Mouse (Mus musculus): ENCODE measurements around the gene Rnaseh2a. TPM values are rescaled to one million over a fixed set of nuclear protein-coding genes. Genes with fewer than 3 reads are reported as not detected.

Gene Rnaseh2a
- polyA plus RNA-seq, 1 experiment from 2014 or later: 47.9 TPM

- peaks cover 16% of the 10 kb centered on the region for H3K36me3 ChIP-seq (ENCODE audit: control insufficient read depth, insufficient read depth, low read length)
- H3K9ac ChIP-seq (ENCODE audit: low read depth, low read length): no peak overlapping the region
- H3K27ac ChIP-seq (ENCODE audit: low read length): no peak overlapping the region
- peaks cover 48% of the 10 kb centered on the region for H3K4me1 ChIP-seq (ENCODE audit: control insufficient read depth, insufficient read depth, low read length)
- 61% methylated on average over 4 of the region's 4 CpGs for WGBS
- H3K4me3 ChIP-seq (ENCODE audit: low read depth, low read length): no peak overlapping the region
- H3K4me2 ChIP-seq (ENCODE audit: low read length): no peak overlapping the region
- H3K27me3 ChIP-seq (ENCODE audit: control insufficient read depth, insufficient read depth, low read depth, low read length): 0 out of 2 replicates have a peak, but pooled peaks cover 3% of the 10 kb centered on the region
- 0 out of 2 replicates have a peak, but pooled peaks have one; percentile 3 for ATAC-seq
- no peaks in the 10 kb centered on the region for H3K9me3 ChIP-seq (replicated peaks; ENCODE audit: control insufficient read depth, low read length, poor library complexity, severe bottlenecking)
Observed at GRCm38 (mm10) chr8:84973803-84974542, 4.4 kb upstream of the Rnaseh2a start.

GRCm38 (mm10) chr8:84973079-84973478, 3.5 kb upstream of the Rnaseh2a start:
- no peak overlapping the region for H3K4me2 ChIP-seq (ENCODE audit: low read length)
- no peak for ATAC-seq
- H3K36me3 ChIP-seq (ENCODE audit: control insufficient read depth, insufficient read depth, low read length): peaks cover 16% of the 10 kb centered on the region
- WGBS: 89% methylated on average over 1 of the region's 1 CpGs
- peaks cover 48% of the 10 kb centered on the region for H3K4me1 ChIP-seq (ENCODE audit: control insufficient read depth, insufficient read depth, low read length)
- no peak overlapping the region for H3K27ac ChIP-seq (ENCODE audit: low read length)
- no peak overlapping the region for H3K9ac ChIP-seq (ENCODE audit: low read depth, low read length)
- H3K27me3 ChIP-seq (ENCODE audit: control insufficient read depth, insufficient read depth, low read depth, low read length): 0 out of 2 replicates have a peak, but pooled peaks cover 3% of the 10 kb centered on the region
- no peaks in the 10 kb centered on the region for H3K9me3 ChIP-seq (replicated peaks; ENCODE audit: control insufficient read depth, low read length, poor library complexity, severe bottlenecking)
- no peak overlapping the region for H3K4me3 ChIP-seq (ENCODE audit: low read depth, low read length)

GRCm38 (mm10) chr8:84970913-84971312, 1.3 kb upstream of the Rnaseh2a start:
- Histone ChIP-seq H3K9me3 (replicated peaks; ENCODE audit: control insufficient read depth, low read length, poor library complexity, severe bottlenecking) (no peaks in the 10 kb centered on the region), H3K4me2 (ENCODE audit: low read length) (peak overlapping the region; percentile 97), H3K4me3 (ENCODE audit: low read depth, low read length) (peak overlapping the region; percentile 82), H3K9ac (ENCODE audit: low read depth, low read length) (peak overlapping the region; percentile 96), H3K36me3 (ENCODE audit: control insufficient read depth, insufficient read depth, low read length) (peaks cover 16% of the 10 kb centered on the region), H3K27me3 (ENCODE audit: control insufficient read depth, insufficient read depth, low read depth, low read length) (no peaks in the 10 kb centered on the region), H3K4me1 (ENCODE audit: control insufficient read depth, insufficient read depth, low read length) (peaks cover 29% of the 10 kb centered on the region), H3K27ac (ENCODE audit: low read length) (no peak overlapping the region)
- no peak for ATAC-seq
- WGBS: 58% methylated on average over 5 of the region's 5 CpGs

DNA sequence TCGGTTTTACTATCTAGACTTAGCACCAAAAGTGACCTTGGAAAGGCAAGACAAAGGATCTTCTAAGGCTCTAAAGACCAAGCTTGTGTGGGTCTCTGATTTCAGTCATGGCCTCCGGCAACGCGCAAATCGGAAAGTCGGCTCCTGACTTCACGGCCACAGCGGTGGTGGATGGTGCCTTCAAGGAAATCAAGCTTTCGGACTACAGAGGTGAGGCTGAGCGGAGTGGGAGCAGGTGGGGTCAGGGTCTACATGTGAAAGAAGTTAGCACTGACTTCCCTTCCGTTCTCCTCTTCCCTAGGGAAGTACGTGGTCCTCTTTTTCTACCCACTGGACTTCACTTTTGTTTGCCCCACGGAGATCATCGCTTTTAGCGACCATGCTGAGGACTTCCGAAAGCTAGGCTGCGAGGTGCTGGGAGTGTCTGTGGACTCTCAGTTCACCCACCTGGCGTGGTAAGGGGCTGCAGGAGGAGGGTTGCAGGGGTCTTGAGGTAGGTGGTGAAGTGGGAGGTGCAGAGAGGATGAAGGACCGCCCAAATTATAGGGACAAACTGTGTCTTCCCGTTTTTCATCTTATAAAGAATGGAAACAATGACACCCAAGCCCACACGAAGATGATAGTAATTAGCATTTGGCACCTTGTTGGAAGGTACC, 696 bp upstream of the Rnaseh2a start:
- peaks cover 16% of the 10 kb centered on the region for H3K36me3 ChIP-seq (ENCODE audit: control insufficient read depth, insufficient read depth, low read length)
- WGBS: 4% methylated on average over 21 of the region's 21 CpGs
- peaks cover 28% of the 10 kb centered on the region for H3K4me1 ChIP-seq (ENCODE audit: control insufficient read depth, insufficient read depth, low read length)

GRCm38 (mm10) chr8:84968650-84969049, 917 bp downstream of the Rnaseh2a start:
- Histone ChIP-seq H3K9ac (ENCODE audit: low read depth, low read length) (peak overlapping the region; percentile 96), H3K4me3 (ENCODE audit: low read depth, low read length) (peak overlapping the region; percentile 82), H3K9me3 (replicated peaks; ENCODE audit: control insufficient read depth, low read length, poor library complexity, severe bottlenecking) (no peaks in the 10 kb centered on the region), H3K4me2 (ENCODE audit: low read length) (peak overlapping the region; percentile 97), H3K36me3 (ENCODE audit: control insufficient read depth, insufficient read depth, low read length) (peaks cover 10% of the 10 kb centered on the region), H3K27ac (ENCODE audit: low read length) (peak overlapping the region; percentile 93), H3K27me3 (ENCODE audit: control insufficient read depth, insufficient read depth, low read depth, low read length) (no peaks in the 10 kb centered on the region), H3K4me1 (ENCODE audit: control insufficient read depth, insufficient read depth, low read length) (peaks cover 26% of the 10 kb centered on the region)
- ATAC-seq: no peak
- 20% methylated on average over 2 of the region's 2 CpGs for WGBS

More for the DNA sequence above, 696 bp upstream of the Rnaseh2a start:
- no peak for ATAC-seq
- H3K9ac ChIP-seq (ENCODE audit: low read depth, low read length): peak overlapping the region; percentile 96
- no peaks in the 10 kb centered on the region for H3K27me3 ChIP-seq (ENCODE audit: control insufficient read depth, insufficient read depth, low read depth, low read length)
- peak overlapping the region; percentile 97 for H3K4me2 ChIP-seq (ENCODE audit: low read length)
- peak overlapping the region; percentile 82 for H3K4me3 ChIP-seq (ENCODE audit: low read depth, low read length)
- H3K27ac ChIP-seq (ENCODE audit: low read length): peak overlapping the region; percentile 93
- H3K9me3 ChIP-seq (replicated peaks; ENCODE audit: control insufficient read depth, low read length, poor library complexity, severe bottlenecking): no peaks in the 10 kb centered on the region

DNA sequence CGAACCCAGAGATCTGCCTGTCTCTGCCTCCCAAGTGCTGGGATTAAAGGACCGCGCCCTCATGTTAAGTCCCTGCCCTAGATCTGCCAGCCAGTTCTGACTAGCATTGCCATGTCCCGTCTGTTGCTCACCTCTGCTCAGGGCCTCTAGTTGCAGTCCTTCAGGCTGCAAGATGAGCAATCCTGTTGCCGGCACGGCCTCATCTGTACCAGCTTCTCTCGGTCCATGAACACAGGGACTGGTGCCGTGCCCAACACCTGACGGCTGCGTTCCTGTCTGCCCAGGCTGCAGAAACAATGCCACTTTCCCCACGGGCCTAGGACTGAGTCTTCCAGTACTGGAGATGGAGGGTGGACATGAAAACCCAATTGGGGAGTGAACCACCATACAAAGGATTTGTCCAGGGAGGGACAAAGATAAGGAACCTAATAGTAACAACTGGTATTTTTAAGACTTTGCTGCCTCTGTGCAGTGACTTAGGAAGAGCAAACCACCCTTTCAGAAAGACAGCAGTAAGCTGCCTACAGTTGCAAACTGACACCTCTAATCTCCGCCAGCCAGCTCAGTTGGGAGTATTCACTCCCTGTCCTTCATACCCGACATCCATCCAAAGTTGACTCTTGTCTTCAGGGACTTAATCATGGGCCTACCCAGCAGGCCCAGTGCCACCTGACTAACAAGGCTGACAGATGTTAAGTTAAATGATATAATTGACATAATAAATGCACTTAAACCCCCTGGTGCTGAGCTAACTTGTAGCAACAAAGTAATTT, 1.8 kb downstream of the Rnaseh2a start:
- no peak overlapping the region for H3K4me2 ChIP-seq (ENCODE audit: low read length)
- WGBS: 87% methylated on average over 13 of the region's 13 CpGs
- H3K27me3 ChIP-seq (ENCODE audit: control insufficient read depth, insufficient read depth, low read depth, low read length): no peaks in the 10 kb centered on the region

GRCm38 (mm10) chr8:84966603-84967002, 3.0 kb downstream of the Rnaseh2a start:
- H3K27ac ChIP-seq (ENCODE audit: low read length): peak overlapping the region; percentile 56; the same call in 1 of the 2 replicates
- peaks cover 26% of the 10 kb centered on the region for H3K4me1 ChIP-seq (ENCODE audit: control insufficient read depth, insufficient read depth, low read length)
- no peak for ATAC-seq
- no peaks in the 10 kb centered on the region for H3K27me3 ChIP-seq (ENCODE audit: control insufficient read depth, insufficient read depth, low read depth, low read length)
- peaks cover 4% of the 10 kb centered on the region for H3K36me3 ChIP-seq (ENCODE audit: control insufficient read depth, insufficient read depth, low read length)
- H3K4me2 ChIP-seq (ENCODE audit: low read length): peak overlapping the region; percentile 90
- H3K9ac ChIP-seq (ENCODE audit: low read depth, low read length): no peak overlapping the region
- H3K4me3 ChIP-seq (ENCODE audit: low read depth, low read length): no peak overlapping the region
- 58% methylated on average over 3 of the region's 3 CpGs for WGBS
- no peaks in the 10 kb centered on the region for H3K9me3 ChIP-seq (replicated peaks; ENCODE audit: control insufficient read depth, low read length, poor library complexity, severe bottlenecking)

More for the DNA sequence above, 1.8 kb downstream of the Rnaseh2a start:
- Histone ChIP-seq H3K9me3 (replicated peaks; ENCODE audit: control insufficient read depth, low read length, poor library complexity, severe bottlenecking) (no peaks in the 10 kb centered on the region), H3K4me1 (ENCODE audit: control insufficient read depth, insufficient read depth, low read length) (peaks cover 26% of the 10 kb centered on the region), H3K36me3 (ENCODE audit: control insufficient read depth, insufficient read depth, low read length) (peaks cover 10% of the 10 kb centered on the region), H3K9ac (ENCODE audit: low read depth, low read length) (no peak overlapping the region), H3K27ac (ENCODE audit: low read length) (no peak overlapping the region), H3K4me3 (ENCODE audit: low read depth, low read length) (no peak overlapping the region)
- no peak for ATAC-seq

- H3K9me3 ChIP-seq (replicated peaks; ENCODE audit: control insufficient read depth, low read length, poor library complexity, severe bottlenecking): no peaks in the 10 kb centered on the region
- WGBS: under 1% methylated on average over 41 of the region's 41 CpGs
- peak; percentile 72 for ATAC-seq
- H3K36me3 ChIP-seq (ENCODE audit: control insufficient read depth, insufficient read depth, low read length): no peaks in the 10 kb centered on the region
- H3K9ac ChIP-seq (ENCODE audit: low read depth, low read length): peak overlapping the region; percentile 74
- no peaks in the 10 kb centered on the region for H3K27me3 ChIP-seq (ENCODE audit: control insufficient read depth, insufficient read depth, low read depth, low read length)
- peak overlapping the region; percentile 90 for H3K4me2 ChIP-seq (ENCODE audit: low read length)
- H3K27ac ChIP-seq (ENCODE audit: low read length): peak overlapping the region; percentile 56
- peaks cover 20% of the 10 kb centered on the region for H3K4me1 ChIP-seq (ENCODE audit: control insufficient read depth, insufficient read depth, low read length)
- H3K4me3 ChIP-seq (ENCODE audit: low read depth, low read length): peak overlapping the region; percentile 59
Observed at GRCm38 (mm10) chr8:84965731-84966291, 3.8 kb downstream of the Rnaseh2a start.

Measured in midbrain, embryonic 16.5 days (tissue).